In the genomic region with DNA sequence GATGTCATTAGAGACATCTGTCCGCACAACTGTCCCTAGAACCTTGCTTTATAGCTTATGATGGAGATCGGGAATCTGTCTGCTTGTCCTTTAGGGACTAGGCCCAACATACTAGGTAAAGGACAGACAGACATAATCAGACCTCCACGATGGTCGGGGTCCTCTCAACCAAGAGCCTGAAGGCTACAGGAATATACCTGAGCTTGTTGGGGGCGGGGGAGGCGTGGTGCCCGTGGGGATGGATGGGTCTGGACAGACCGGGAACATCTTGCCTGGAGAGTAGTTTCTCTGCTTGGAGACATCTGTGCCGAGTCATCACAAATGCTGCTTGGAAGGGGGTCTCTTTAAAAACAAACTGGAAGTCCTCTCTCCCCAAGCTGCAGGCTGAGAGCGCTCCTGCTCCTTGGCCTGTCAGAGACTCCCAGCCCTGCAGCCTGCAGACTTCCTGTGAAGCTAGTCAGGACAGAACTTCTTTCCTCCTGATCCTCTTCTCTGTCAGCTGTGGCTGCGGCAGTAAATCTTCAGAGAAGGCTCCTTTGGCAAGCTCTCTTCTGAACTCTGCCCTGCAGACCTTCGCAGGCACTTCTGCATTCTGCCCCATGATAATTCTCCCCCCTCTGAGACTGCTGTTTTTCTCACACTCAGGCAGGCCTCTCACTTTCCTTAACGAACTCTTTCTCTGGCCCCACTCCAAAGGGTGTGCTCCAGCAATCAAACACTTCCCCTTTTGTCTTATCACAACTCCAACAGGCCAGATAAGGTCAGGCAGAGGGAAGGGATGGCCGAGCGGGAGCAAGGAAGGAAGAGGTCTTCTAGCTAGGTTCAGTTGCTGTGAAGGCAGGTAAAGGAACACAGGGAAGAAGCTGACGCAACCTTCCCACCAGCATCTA, we compare ENCODE assay signal across 8 mouse cellular contexts.
DNase-seq lines count a peak whose midpoint lies in the region; ATAC-seq lines count a peak whose summit lies in the region.

No protein-coding gene starts in this region.

- no peaks in the 10 kb centered on the region for H3K36me3 ChIP-seq in heart, embryonic 11.5 days (ENCODE audit: control insufficient read depth, insufficient read depth, low read length)

- no peak for ATAC-seq in frontal cortex, adult (ENCODE audit: low TSS enrichment)
- ATAC-seq in heart, embryonic 11.5 days (replicated peaks; ENCODE audit: insufficient number of reproducible peaks, low FRiP score, low TSS enrichment) = 0 out of 2 replicates have a peak, but pooled peaks have one; percentile 39
- peak; percentile 85 for ATAC-seq in megakaryocyte, adult 5-6 weeks (ENCODE audit: poor library complexity, severe bottlenecking)

- peak overlapping the region; percentile 50 for H3K4me2 ChIP-seq in heart, embryonic 11.5 days

- H3K9ac ChIP-seq in heart, embryonic 11.5 days (ENCODE audit: low read depth, low read length) = peak overlapping the region; percentile 43; the same call in 1 of the 2 replicates

- H3K27me3 ChIP-seq in heart, embryonic 11.5 days (ENCODE audit: control insufficient read depth, insufficient read depth, low read length) = no peaks in the 10 kb centered on the region

- H3K9me3 ChIP-seq in heart, embryonic 11.5 days (replicated peaks; ENCODE audit: control insufficient read depth, low read length) = no peaks in the 10 kb centered on the region

- peak overlapping the region; percentile 66 for H3K27ac ChIP-seq in heart, embryonic 11.5 days (ENCODE audit: low read depth, low read length)

- H3K4me1 ChIP-seq in heart, embryonic 11.5 days (ENCODE audit: control insufficient read depth, insufficient read depth, low read length) = peaks cover 12% of the 10 kb centered on the region

- DNase-seq in frontal cortex, postnatal 14 days (ENCODE audit: low spot score in 2 of 2) = peak; percentile 5
- peak; percentile 24 to 52 for DNase-seq in adrenal gland, postnatal 36 days
- DNase-seq in kidney, postnatal 25 days = peak; percentile 76 to 85
- DNase-seq in T-cell, adult 2 months (ENCODE audit: low spot score) = no peak
- no peak for DNase-seq in MN1 (ENCODE audit: low spot score)

- WGBS in heart, embryonic 11.5 days (ENCODE audit: insufficient replicate concordance) = 31% methylated on average over 16 of the region's 16 CpGs

- H3K4me3 ChIP-seq in heart, embryonic 11.5 days (ENCODE audit: low read depth, low read length) = peak overlapping the region; percentile 19

Comparison
In these comparisons a context has a peak if more than half of its experiments do, and no peak if none do; other contexts are left out.
1. DNase-seq: peak in frontal cortex, postnatal 14 days (2 of 2), adrenal gland, postnatal 36 days (2 of 2) and kidney, postnatal 25 days (2 of 2); none in T-cell, adult 2 months (single experiment) and MN1 (single experiment).